Mouse (Mus musculus) liver, postnatal 0 days (tissue): Measurements from ENCODE around the gene Lrsam1.

Experiments
- CTCF ChIP-seq: sonication (generic); IDR thresholded peaks from 2 replicates; pipeline ENCODE4 v1.5.1; 2016; ENCODE audit warnings: antibody characterized with exemption, low read depth
- EP300 ChIP-seq: IDR thresholded peaks from 2 replicates; pipeline ENCODE4 v1.6.1; 2016; ENCODE audit warnings: antibody characterized with exemption, low read depth, mild to moderate bottlenecking

DNA sequence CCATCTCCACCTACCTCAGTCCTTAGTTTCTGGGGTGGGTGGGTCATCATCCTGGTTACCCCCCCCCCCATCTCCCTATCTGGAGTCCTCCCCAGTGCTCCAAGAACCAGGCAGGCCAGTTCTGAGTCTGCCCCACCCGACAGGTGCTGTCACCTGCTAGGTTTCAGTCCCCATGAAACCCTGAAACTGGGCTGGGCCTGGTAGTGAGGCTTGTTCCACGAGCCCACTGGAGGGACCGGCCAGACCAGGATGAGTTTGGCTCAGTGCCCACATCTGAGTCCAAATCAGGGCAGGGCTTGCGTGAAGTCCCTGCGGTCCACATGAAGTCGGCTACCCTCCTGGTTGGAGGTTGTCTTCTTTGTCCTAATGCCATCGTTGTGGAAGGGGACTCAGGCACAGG lies 62.4 kb downstream of the Lrsam1 start:
- TF ChIP-seq CTCF = no peak
- TF ChIP-seq EP300 = no peak
